Mouse (Mus musculus): ENCODE results near the gene Exosc3.
"Not testable (repeated sequence)": the region's sequence is repeated elsewhere in the genome, so short reads cannot be mapped to it uniquely, and the experiment has no call there.

Exosc3 gene

DNA sequence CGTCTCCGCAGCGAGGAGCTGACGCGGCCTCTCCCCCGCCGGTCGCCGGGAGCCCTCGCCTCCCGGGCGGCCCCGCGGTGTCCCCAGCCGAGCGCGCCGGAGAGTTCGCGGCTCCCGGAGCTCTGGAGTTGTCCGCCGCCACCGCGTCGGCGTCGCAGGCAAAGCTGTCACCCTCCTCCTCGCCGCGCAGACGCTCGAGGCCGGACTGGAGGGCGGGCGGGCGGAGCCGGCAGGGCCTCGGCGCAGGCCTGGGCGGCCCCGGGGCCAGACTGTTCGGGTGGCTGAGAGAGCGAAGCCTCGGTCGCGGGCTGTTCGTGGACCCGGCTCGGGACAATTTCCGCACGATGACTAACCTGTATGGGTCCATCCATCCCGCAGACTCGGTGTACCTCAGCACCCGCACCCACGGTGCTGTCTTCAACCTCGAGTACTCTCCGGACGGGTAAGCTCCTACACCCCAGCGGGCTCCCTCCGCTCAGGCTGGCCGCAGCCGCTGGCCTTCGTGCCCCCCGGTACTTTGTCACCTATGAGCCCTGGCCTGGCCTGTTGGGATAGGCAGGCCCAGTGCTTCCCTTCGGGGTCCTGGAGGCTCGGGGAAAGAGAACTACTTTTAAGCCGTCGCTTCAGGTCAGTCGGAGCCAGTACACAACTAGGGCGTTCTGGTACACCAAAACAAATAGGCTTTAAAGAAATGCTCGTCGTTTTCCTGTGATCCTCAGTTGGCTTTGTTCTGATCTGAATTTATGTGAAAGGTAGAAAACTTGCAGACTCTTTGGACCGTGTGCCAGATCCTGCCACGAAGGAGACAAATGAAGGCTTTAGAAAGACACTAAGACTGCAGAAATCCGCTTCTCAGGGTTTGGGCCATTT is at the start of gene Exosc3:
Gene Exosc3, minus strand, starts transcription at position 447 of the 870 bp plus-strand sequence.
- in situ Hi-C loops (cut with MboI, MseI): no loop called here

DNA sequence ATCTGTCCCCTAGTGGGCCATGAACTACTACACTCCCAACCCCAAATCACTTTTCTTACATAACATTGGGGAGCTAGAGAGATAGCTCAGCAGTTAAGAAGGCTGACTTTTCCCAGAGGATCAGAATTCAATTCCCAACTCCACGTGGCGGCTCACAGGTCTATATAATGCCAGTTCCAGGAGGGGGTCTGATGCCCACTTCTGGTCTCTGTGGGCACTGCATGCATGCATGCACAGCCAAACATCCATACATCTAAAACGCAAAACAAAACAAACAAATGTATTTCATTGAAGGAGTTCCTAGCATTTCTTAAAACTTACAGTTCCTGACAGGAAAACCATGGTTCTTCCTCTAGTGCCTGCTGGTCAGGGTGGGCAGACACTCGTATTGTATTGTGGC is 49.6 kb upstream of the Exosc3 start:
- in situ Hi-C loops (cut with MboI, MseI): no loop called here

DNA sequence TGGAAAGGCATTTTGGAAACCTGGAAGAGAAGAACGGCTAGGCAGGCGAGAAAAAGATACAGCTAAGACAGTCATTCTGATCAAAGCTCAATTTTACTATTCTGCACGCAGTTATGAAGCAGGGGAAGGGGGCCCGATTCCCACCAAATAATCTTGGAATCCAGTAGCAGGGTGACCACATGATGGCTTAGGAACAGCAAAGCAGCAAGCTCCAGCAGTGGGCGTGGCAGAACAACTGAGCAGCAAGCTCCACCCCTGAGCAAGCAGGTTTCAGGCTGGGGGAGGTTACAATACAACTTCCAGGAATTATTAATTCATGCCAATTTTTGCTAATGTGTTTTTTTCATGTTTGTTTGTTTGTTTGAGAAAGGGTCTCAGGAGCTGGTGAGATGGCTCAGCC is 44.8 kb upstream of the Exosc3 start:
- in situ Hi-C loops (cut with MboI, MseI): not testable (repeated sequence)

DNA sequence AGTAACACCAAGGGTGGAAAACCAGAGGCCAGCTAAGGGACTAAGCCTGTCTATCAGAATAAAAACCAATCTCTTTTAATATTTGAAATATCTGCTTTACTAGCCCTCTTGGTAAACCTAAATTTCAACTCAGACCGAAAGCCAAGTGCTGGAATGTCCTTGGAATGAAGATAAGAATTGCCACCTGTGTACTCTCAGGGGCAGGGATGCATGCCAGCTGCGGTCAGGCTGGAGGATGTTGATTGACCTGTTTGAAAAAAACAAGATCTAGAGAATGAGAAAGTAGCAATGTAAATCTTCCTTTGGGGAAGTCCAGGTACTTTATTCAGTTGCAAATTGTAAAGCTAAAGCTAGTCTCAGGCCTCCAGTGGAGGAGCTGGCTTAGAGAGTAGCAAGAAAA is 39.6 kb upstream of the Exosc3 start:
- in situ Hi-C loops (cut with MboI, MseI): not testable (repeated sequence)

DNA sequence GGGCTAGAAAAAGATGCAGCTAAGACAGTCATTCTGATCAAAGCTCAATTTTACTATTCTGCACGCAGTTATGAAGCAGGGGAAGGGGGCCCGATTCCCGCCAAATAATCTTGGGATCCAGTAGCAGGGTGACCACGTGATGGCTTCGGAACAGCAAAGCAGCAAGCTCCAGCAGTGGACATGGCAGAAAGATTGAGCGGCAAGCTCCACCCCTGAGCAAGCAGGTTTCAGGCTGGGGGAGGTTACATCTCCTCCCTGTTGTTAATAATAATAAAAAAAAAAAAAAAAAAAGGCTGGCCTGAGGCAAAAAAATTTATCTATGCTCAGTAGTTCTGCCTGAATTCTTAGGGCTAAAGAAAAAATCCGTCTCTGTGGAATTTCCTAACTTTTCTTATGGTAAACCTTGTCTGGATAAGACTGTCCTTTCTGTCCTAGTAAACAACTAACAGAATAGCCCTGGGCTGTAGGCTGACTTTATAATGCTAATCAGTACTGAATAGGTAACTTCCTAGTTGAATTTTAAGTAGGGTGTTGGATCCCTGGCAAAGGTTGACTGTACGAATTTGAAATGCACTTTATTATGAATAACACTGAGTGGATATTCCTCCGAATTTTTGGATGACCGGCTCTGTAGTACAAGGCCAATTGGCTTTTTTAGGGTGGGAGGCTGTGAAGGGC is 38.5 kb upstream of the Exosc3 start:
- in situ Hi-C loops (cut with MboI, MseI): not testable (repeated sequence)

DNA sequence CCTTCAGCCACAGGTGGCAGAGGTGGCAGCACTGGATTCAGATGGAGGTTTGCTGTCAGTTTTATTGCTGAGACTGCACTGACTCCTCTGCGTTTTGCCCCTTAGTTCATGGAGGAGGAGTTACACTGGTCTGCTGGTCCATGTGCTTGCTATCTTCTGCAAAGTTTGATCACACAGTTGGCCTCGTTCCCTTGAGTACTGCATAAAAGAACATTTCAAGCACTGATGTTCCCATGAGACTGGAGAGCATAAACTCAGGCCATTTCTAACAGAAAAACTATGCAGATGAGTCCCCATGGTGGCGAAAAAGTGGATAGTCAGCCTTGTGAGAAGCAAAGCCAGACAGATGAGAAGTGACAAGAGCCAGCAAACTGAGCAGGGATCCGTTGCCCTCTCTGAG is 34.0 kb upstream of the Exosc3 start:
- in situ Hi-C loops (cut with MboI, MseI): no loop called here

DNA sequence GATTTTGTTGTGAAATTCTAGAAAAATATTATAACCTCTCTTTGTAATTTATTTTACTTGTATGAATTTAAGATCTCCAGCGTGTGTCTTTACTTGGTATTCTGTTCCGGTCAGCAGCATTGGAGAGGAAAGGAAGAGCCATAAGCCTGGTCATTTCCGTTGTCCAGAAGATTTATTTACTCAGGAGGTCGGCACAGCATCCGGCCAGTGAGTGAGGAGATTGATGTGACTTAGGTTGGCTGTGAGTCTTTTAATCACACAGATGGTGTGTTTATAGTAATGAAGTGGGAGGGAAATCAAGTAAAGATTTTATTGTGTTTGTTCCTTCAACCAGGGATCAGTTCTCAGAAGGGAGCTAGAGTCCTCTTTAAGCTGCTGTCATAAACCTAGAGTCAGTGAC is 32.3 kb upstream of the Exosc3 start:
- in situ Hi-C loops (cut with MboI, MseI): no loop called here

DNA sequence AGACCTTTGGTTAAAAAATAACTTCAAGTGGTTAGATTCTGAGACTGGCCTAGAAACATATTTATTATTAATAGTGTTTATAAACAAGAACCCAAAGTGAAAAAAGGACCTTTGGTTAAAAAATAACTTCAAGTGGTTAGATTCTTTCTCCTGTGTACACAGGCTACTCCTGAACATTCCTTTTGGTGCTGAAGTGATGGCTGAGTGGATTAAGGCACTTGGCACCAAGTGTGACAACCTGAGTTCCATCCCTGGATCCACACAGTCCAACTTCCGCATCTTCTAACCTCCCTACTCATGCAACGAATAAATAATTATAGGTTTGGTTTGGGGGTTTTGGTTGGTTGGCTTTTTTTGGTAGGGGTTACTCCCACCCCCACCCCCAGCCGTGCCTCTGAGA is 28.7 kb upstream of the Exosc3 start:
- in situ Hi-C loops (cut with MboI, MseI): no loop called here

DNA sequence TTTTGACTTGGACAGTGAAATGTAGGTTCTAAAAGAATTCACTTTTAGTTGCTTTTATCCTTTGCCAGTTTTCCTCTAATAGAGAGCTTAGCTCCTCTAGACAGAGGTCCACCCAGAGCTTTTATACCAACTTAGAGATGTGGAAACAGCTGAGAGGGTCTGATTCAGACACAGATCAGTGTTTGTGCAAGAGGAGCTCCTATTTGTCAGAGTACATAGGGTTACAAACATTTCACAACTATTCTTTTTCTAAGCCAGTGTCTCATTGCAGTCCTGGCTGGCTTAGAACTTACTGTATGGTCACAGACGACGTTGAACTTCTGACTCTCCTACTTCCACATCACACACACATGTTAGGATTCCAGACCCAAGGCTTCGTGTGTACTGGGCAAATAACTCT is 14.1 kb upstream of the Exosc3 start:
- in situ Hi-C loops (cut with MboI, MseI): no loop called here

DNA sequence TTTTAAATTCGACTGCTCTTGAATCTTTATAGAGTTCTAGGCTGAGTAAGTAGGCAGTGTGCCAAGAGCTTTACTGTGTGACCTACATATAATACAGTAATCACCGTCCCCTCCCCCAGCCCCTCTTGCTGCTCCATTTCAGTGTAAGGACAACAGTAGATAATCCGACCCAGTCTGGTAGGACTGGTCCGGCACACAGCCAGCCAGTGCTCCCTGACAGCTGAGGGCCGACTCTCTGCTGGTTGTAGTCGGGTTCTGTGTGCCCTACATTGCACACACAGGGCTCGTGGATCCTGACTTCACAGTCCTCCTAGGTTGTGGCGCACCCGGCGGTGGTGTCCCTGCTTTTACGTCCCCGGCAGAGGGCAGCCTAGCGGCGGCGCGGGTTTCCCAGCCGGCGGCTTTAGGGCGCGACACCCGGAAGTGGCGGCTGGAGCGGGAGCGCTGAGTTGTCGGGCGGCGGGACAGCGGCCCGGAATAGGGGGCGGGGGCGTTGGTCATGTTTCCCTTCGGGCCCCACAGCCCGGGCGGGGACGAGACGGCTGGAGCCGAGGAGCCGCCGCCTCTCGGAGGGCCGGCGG is 773 bp downstream of the Exosc3 start, which contains the start of gene Dcaf10:
Gene Dcaf10, plus strand, starts transcription at position 433 of the 581 bp plus-strand sequence.
- in situ Hi-C loops (cut with MboI, MseI): no loop called here

DNA sequence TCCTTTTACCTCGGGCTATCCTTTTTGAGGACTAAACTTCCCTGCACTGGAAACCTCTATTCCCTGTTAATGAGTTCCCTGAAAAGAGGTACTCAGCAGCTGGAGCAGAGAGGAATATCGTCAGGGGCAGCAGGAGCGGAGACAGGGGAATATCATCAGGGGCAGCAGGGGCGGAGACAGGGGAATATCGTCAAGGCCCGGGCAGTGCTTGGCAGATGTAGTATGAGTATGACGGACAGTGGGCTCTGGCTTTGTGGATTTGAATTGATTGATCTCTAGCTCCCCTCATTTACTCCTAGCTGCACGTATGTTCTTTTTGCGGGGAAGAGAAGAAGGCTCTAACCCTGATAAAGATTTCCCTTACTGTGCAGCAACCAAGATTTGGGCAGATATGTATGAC is 1.3 kb downstream of the Exosc3 start:
- in situ Hi-C loops (cut with MboI, MseI): no loop called here

DNA sequence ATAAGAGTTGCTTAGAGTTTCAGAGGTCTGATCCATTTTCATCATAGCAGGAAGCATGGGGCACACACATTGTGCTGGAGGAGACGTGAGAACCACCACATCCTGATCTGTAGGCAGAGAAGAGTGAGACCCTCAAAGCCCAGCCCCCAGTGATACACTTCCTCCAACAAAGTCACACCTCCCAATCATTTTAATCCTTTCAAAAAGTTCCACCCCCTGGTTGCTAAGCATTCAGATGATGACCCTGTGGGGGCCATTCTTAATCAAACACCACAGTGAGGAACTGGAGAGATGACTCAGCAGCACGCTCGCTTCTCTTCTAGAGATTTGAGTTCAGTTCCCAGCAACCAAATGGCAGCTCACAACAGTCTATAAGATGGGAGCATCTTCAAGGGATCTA is 10.1 kb downstream of the Exosc3 start:
- in situ Hi-C loops (cut with MboI, MseI): no loop called here

DNA sequence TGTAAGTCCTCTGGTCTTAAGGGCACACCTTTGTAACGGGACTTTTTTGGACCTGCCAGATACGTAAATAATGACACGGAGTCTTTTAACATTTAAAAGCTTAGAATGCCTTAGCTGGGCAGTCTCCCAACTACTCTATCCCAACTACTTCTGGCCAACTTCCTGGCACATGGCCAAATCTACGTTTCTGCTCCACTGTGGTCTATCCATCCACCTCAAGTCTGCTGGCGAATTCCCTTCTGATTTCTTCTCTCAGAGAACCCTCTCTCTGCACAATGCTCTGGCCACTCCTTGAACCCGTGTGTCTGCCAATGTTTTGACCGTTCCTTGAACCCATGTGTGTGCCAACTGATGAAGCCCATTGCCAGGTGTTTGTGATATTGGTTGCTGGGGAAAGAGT is 11.4 kb downstream of the Exosc3 start:
- in situ Hi-C loops (cut with MboI, MseI): no loop called here

DNA sequence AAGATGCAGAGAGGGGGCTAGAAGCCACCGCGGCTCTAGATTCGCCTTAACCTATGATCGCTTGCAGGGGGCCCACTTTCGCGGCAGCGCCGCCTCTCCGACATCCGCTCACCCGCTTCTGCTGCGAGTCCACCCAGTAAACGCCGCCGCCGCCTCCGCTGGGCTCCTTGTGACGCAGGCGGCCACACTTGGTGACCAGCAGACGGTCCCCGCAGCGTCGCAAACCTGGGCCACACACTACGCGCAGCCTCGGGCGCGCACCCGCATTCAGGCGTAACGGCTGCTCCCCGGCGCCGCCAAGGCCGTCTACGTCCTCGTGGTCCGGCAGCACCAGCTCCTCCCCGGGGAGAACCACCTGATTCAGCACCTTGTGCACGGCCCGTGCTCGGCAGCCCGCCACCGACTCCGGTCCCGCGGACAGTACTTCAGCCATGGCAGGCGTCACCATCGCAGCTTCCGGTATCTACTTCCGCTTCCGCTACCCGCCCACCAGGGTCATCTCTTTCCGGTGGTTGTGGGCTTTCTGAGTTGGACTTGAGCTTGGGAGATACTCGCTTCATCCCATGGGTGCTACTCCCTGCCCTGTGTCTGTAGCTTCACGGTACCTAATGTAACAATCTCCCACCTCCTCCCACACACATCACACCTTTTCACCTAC is 22.2 kb downstream of the Exosc3 start:
- in situ Hi-C loops (cut with MboI, MseI): no loop called here

DNA sequence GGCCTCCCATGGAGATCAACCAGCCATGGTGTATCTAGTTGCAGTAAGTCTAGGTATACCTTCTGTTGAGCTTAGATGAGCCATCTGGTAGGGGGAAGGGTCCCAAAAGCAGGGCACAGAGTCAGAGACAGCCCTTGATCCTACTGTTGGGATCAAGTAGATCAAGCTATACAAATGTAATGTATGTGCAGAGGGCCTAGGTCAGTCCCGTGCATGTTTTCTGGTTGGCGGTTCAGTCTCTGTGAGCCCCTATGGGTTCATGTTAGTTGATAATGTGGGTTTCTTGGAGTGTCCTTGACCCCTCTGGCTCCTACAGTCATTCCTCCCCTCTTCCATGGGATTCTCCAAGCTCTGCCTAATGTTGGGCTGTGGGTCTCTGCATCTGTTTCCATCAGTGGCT is 31.5 kb downstream of the Exosc3 start:
- in situ Hi-C loops (cut with MboI, MseI): no loop called here

DNA sequence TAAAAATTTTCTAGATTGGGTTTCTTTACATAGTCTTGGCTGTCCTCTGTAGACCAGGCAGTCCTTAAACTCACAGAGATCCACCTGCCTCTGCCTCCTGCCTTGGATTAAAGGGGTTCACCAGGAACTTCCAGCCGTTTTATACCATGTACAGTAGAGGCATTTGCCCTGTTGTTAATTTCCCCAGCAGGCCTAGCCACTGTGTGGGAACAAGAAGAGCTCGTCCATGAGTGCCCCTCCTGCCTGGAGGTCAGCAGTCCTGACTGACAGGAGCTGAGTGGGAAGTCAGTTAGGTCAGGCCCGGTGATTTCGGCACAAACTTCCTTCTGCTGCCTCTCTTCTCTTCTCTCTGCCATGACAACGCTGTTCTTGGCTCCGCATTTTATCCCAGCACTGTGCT is 33.9 kb downstream of the Exosc3 start:
- in situ Hi-C loops (cut with MboI, MseI): no loop called here

DNA sequence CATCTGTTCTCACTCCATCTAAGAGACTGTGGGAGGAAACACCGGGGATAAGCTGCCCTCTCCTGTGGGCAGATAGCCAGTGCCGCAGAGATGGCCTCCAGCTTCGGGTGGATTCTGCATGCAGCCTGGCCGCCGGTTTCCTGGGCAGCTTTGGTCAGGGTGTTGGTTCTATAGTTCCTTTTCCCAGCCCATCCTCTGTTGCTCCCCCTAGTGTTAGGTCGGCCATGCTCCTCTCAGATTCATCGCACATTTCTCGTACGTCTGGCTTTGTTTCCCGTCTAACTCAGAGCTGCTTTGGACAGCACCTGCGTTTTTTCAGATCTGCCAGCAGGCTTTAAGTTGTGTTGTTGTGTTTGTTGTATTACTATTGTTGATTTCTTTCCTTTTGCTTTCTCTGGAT is 34.5 kb downstream of the Exosc3 start:
- in situ Hi-C loops (cut with MboI, MseI): no loop called here

DNA sequence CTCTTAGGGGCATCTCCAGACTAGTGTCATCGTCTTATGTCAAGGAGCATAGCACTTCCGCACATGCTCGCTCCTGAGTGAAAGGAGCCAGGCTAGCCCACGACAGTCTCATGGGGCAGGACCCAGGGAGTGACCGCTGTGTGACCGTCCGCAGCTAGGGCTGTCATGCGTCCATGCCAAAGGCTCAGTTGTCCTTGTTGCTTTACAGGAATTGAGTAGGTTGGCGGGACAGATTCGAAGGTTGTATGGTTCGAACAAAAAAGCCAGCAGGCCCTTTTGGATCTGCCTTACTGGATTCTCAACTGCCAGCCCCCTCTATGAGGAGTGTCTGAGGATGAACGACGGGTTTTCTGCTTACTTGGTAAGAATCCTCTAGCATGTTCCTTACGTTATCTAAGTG is 37.0 kb downstream of the Exosc3 start:
- in situ Hi-C loops (cut with MboI, MseI): no loop called here

DNA sequence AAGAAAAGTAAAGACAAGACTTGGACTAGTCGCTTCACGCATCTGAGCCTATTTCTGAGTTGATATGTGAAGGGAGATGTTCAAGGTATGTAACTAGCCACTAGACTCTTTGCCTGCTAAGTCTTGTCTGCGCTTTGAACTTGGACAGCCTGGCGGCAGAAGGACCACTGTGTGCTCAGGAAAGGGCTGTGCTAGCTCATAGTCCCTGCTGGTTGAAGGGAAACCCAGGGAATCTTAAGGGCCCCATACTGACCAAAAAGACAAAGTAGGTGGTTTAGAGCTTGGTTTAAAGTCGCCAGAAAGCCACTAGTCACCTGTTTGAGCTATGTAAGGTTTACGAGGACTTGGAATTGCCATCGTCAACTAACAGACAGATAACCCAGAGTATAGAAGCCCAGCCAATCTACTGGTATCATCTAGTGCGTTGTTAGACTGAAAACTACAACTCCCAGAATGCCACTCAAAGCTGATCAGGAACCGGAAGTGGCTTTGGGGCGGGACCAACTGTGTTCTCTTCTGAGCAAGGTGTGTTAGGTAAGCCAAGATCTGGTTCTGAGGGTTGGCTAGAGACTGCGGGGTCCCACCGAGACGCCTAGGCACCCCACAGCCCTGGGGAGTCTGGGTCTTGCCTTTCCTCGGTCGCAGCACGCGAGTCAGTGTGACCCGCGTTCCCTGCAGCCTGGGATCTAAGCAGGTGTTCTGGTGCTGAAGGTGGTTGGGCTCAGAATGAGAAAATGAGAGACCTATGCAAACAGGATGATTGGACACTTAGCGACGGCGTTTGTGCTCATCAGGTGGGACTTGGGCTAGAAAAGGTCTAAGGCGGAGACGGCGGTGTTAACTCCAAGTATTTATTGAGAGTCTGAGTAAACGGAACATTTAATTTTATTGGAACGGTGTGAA is 45.6 kb downstream of the Exosc3 start, which contains the start of gene Trmt10b:
Gene Trmt10b, plus strand, starts transcription at position 466 of the 903 bp plus-strand sequence.
- in situ Hi-C loops (cut with MboI, MseI): no loop called here

DNA sequence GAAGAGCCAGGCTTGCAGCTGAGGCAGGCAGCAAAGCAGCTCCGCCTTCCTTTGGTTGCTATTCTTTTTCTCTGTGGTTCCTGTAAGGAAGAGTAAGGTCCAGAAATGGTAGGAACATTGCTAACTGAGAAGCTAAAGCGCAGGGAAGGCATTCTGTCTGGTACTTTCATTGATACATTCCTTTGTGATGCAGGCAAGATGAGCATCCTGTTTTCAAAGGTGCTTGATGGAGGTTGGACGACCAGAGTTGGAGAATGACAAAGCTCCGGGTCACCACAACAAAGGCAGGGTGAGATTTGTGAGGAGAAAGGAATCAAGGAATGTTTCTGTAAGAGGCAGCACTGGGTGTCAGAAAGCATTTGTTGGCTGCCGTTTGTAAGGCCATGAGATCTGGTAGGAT is 54.6 kb downstream of the Exosc3 start:
- in situ Hi-C loops (cut with MboI, MseI): no loop called here

DNA sequence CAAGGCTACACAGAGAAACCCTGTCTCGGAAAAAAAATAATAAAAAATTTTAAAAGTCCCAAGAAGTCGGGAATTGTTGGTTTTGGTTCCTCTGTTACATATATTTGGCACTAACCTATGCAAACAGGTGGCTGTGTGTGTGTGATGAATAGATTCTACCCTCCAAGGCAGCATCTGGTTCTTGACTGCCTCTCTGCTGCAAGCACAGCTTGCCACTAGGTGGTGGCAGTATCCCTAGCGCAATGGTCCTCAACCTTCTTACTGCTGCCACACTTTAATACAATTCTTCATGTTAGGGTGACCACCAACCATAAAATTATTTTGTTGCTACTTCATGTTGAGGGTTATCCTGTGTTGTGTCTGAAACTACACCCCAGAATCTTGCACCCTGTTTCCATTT is 56.2 kb downstream of the Exosc3 start:
- in situ Hi-C loops (cut with MboI, MseI): no loop called here

All from regulatory T cell (primary cell).